Mouse (Mus musculus): ENCODE results near the gene Slamf8. TPM values are rescaled to one million over a fixed set of nuclear protein-coding genes. Genes with fewer than 3 reads are reported as not detected.

The Slamf8 gene
- polyA plus RNA-seq, 1 experiment from 2014 or later, result not detected

Other genes starting within 250 kb of the Slamf8 start
- gene Kcnj10, start 249.4 kb downstream of the Slamf8 start, polyA plus RNA-seq (2015; fragmentation: Nextera tagmentation; extraction: Ambion mirVana), result 0.09 and 0.14 TPM in 2 replicates
- gene Pigm, start 214.0 kb downstream of the Slamf8 start, polyA plus RNA-seq (2015; fragmentation: Nextera tagmentation; extraction: Ambion mirVana), result 5.7 and 5.9 TPM in 2 replicates
- gene Slamf9, start 115.2 kb downstream of the Slamf8 start, polyA plus RNA-seq (2015; fragmentation: Nextera tagmentation; extraction: Ambion mirVana), result 0.85 and 1.2 TPM in 2 replicates
- gene Igsf9, start 108.8 kb downstream of the Slamf8 start, polyA plus RNA-seq (2015; fragmentation: Nextera tagmentation; extraction: Ambion mirVana), result 58.4 and 61.0 TPM in 2 replicates
- gene Tagln2, start 90.5 kb downstream of the Slamf8 start, polyA plus RNA-seq (2015; fragmentation: Nextera tagmentation; extraction: Ambion mirVana), result 260 and 286 TPM in 2 replicates
- 12.2 and 18.7 TPM in 2 replicates for gene Cfap45, start 69.8 kb downstream of the Slamf8 start, polyA plus RNA-seq (2015; fragmentation: Nextera tagmentation; extraction: Ambion mirVana)
- gene Vsig8, start 34.6 kb downstream of the Slamf8 start, polyA plus RNA-seq (2015; fragmentation: Nextera tagmentation; extraction: Ambion mirVana), result 7.7 and 10.9 TPM in 2 replicates
- gene Fcrl6, start 12.0 kb upstream of the Slamf8 start, polyA plus RNA-seq (2015; fragmentation: Nextera tagmentation; extraction: Ambion mirVana), result 0.28 and 0.32 TPM in 2 replicates
- gene Dusp23, start 42.4 kb upstream of the Slamf8 start, polyA plus RNA-seq (2015; fragmentation: Nextera tagmentation; extraction: Ambion mirVana), result 13.4 and 13.7 TPM in 2 replicates
- gene Crp, start 107.5 kb upstream of the Slamf8 start, polyA plus RNA-seq (2015; fragmentation: Nextera tagmentation; extraction: Ambion mirVana), result not detected in 2 replicates